Mouse (Mus musculus) forebrain, postnatal 0 days (tissue): ENCODE measurements around the gene Myh6. TPM values are rescaled to one million over a fixed set of nuclear protein-coding genes. Genes with fewer than 3 reads are reported as not detected.

Experiments
- ATAC-seq: fragments of 200-750 bp; cut with Nextera tagmentation; 2 replicates; pipeline ENCODE4 v1.8.0; 2017; ENCODE audit warnings: mild to moderate bottlenecking, moderate library complexity
- DNase-seq: peaks from one replicate; pipeline ENCODE4 v3.0.0-alpha.2; 2015
- H3K27ac ChIP-seq: fragments of 300-500 bp; sonication (generic); 2 replicates; pipeline ENCODE4 v1.5.1; 2014; ENCODE audit warnings: low read depth, mild to moderate bottlenecking, antibody characterized with exemption, low read length, moderate library complexity, mixed read lengths
- H3K27me3 ChIP-seq: fragments of 300-500 bp; sonication (generic); 2 replicates; pipeline ENCODE4 v1.6.1; 2014; ENCODE audit warnings: mild to moderate bottlenecking, low read length, mixed read lengths; ENCODE audit not compliant: insufficient read depth
- H3K36me3 ChIP-seq: fragments of 300-500 bp; sonication (generic); 2 replicates; pipeline ENCODE4 v1.6.1; 2014; ENCODE audit warnings: mild to moderate bottlenecking, moderate library complexity; ENCODE audit not compliant: insufficient read depth
- H3K4me1 ChIP-seq: fragments of 300-500 bp; sonication (generic); 2 replicates; pipeline ENCODE4 v1.6.1; 2014; ENCODE audit warnings: antibody characterized with exemption; ENCODE audit not compliant: insufficient read depth
- H3K4me2 ChIP-seq: fragments of 300-500 bp; sonication (generic); 2 replicates; pipeline ENCODE4 v1.6.1; 2014; ENCODE audit warnings: low read depth, mild to moderate bottlenecking, moderate library complexity
- H3K4me3 ChIP-seq: fragments of 300-500 bp; sonication (generic); 2 replicates; pipeline ENCODE4 v1.5.1; 2014; ENCODE audit warnings: low read depth, low read length, mixed read lengths
- H3K9ac ChIP-seq: fragments of 300-500 bp; sonication (generic); 2 replicates; pipeline ENCODE4 v1.6.1; 2014; ENCODE audit warnings: mild to moderate bottlenecking
- H3K9me3 ChIP-seq: fragments of 300-500 bp; sonication (generic); 2 replicates; pipeline ENCODE4 v1.6.1; 2016; ENCODE audit warnings: low read length
- CTCF ChIP-seq: sonication (generic); IDR thresholded peaks from 2 replicates; pipeline ENCODE4 v1.5.1; 2016; ENCODE audit warnings: antibody characterized with exemption, control low read depth, low read depth
- WGBS: fragments of 180-500 bp; shearing (Covaris S2); extraction: QIAGEN DNeasy Blood & Tissue Kit; methylation state at CpG from one replicate; pipeline ENCODE4 v1.1.7; 2014; 5-methylcytosine and 5-hydroxymethylcytosine counted together
- polyA plus RNA-seq: library from polyadenylated mRNA; unstranded; fragments of >200 nt; fragmentation: Nextera tagmentation; extraction: Ambion mirVana; gene quantifications from 2 replicates; pipeline ENCODE4 v1.2.1, GENCODE M21; 2015
- total RNA-seq: library from RNA; depleted of rRNA; stranded (reverse); fragments of >200 nt; gene quantifications from 2 replicates; pipeline ENCODE4 v1.2.3, GENCODE M21; 2014; rRNA removed

Myh6 gene
- total RNA-seq (0.23 and 5.8 TPM in 2 replicates), polyA plus RNA-seq (2.3 and 2.5 TPM in 2 replicates)

- ATAC-seq (no peak), DNase-seq (no peak)
- 79% methylated on average over 7 of the region's 7 CpGs for WGBS
- Histone ChIP-seq H3K4me3 (no peak within 1 kb of the TSS), H3K4me1 (no peaks in the 10 kb centered on the region), H3K4me2 (no peak within 1 kb of the TSS), H3K27me3 (no peaks in the 10 kb centered on the region), H3K27ac (no peak within 1 kb of the TSS), H3K36me3 (no peaks in the 10 kb centered on the region), H3K9me3 (no peaks in the 10 kb centered on the region), H3K9ac (no peak within 1 kb of the TSS)
- TF ChIP-seq CTCF, result no peak
Measured at GRCm38 (mm10) chr14:54966320-54966977, at the start of gene Myh6. TSS of gene Myh6 (minus strand) at chr14:54966927.

- peak overlapping the region; percentile 72 for H3K27ac ChIP-seq
- H3K36me3 ChIP-seq, result peaks cover 5% of the 10 kb centered on the region
- peak overlapping the region; percentile 70 for H3K9ac ChIP-seq
- ATAC-seq, result 0 out of 2 replicates have a peak, but pooled peaks have one; percentile 0
- H3K4me1 ChIP-seq, result no peaks in the 10 kb centered on the region
- H3K4me3 ChIP-seq, result peak overlapping the region; percentile 85
- no peaks in the 10 kb centered on the region for H3K27me3 ChIP-seq
- TF ChIP-seq CTCF, result no peak
- no peaks in the 10 kb centered on the region for H3K9me3 ChIP-seq
- 1% methylated on average over 17 of the region's 17 CpGs for WGBS
- DNase-seq, result no peak
- H3K4me2 ChIP-seq, result peak overlapping the region; percentile 86
Measured at GRCm38 (mm10) chr14:55015767-55016111, 49.0 kb upstream of the Myh6 start.

DNA sequence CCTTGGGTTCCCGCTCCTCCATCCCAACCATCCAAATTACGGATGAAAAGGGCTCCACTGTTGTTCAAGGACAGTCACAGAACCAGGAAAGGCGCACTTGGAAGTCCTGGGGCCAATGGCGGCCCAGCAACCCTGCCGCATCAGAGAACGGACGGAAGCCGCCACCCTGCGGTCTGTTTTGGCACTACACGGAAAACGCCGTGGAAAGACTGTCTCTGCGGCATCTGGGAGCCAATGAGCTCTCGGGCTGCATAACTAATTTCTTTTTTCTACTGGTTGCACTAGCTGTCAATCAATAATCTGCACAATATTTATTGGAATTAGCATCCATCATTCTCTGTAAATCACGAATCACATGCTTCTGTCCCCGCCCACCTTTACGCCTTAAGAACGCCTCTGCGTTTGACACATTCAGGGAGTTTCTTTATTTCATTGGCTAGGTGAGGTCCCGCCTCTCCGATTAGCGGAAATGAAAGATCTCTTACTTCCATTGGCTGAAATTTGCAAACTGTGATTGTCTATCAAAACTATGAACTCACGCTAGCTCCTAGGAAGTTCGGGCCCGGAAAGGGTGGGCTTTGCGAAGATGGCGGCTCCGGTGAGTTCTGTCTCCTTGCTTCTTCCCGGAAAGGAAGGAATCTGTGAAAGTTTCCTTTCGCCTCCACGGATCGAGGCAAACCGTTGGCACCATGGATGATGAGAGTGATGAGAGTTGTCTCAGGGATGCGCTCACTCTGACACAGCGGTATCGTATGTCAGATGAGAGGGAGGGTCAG lies 48.5 kb upstream of the Myh6 start, which contains the start of gene Ngdn:
TSS of gene Ngdn (plus strand) at position 464 of the 776 bp plus-strand sequence.
- no peaks in the 10 kb centered on the region for H3K9me3 ChIP-seq
- H3K27me3 ChIP-seq, result no peaks in the 10 kb centered on the region
- H3K36me3 ChIP-seq, result no peaks in the 10 kb centered on the region; the same call in 1 of the 2 replicates
- no peaks in the 10 kb centered on the region for H3K4me1 ChIP-seq
- ATAC-seq (peak; percentile 97), DNase-seq (peak; percentile 99)
- peak within 1 kb of the TSS; percentile 72 for H3K9ac ChIP-seq
- WGBS, result under 1% methylated on average over 36 of the region's 36 CpGs
- peak; percentile 97 for TF ChIP-seq CTCF
- H3K27ac ChIP-seq, result peak within 1 kb of the TSS; percentile 97
- peak within 1 kb of the TSS; percentile 85 for H3K4me3 ChIP-seq
- H3K4me2 ChIP-seq, result peak within 1 kb of the TSS; percentile 86

GRCm38 (mm10) chr14:55014591-55014990 lies 47.9 kb upstream of the Myh6 start:
- peak overlapping the region; percentile 72 for H3K9ac ChIP-seq
- DNase-seq (no peak), ATAC-seq (peak; percentile 38)
- no peaks in the 10 kb centered on the region; the same call in 1 of the 2 replicates for H3K36me3 ChIP-seq
- H3K4me1 ChIP-seq, result no peaks in the 10 kb centered on the region
- TF ChIP-seq CTCF, result no peak
- H3K27me3 ChIP-seq, result no peaks in the 10 kb centered on the region
- peak overlapping the region; percentile 83 for H3K4me2 ChIP-seq
- H3K9me3 ChIP-seq, result no peaks in the 10 kb centered on the region
- peak overlapping the region; percentile 49 for H3K4me3 ChIP-seq
- H3K27ac ChIP-seq, result peak overlapping the region; percentile 97
- under 1% methylated on average over 27 of the region's 27 CpGs for WGBS

- Histone ChIP-seq H3K27ac (no peak overlapping the region), H3K4me3 (no peak overlapping the region), H3K4me1 (no peaks in the 10 kb centered on the region), H3K27me3 (no peaks in the 10 kb centered on the region), H3K36me3 (no peaks in the 10 kb centered on the region), H3K9ac (no peak overlapping the region), H3K9me3 (no peaks in the 10 kb centered on the region), H3K4me2 (no peak overlapping the region)
- TF ChIP-seq CTCF, result peak; percentile 60
- DNase-seq, result peak; percentile 54
- ATAC-seq, result no peak
- WGBS, result 60% methylated on average over 4 of the region's 4 CpGs
Measured at GRCm38 (mm10) chr14:55011116-55011515, 44.4 kb upstream of the Myh6 start.

GRCm38 (mm10) chr14:55008417-55008816 lies 41.7 kb upstream of the Myh6 start:
- H3K4me3 ChIP-seq, result no peak overlapping the region
- DNase-seq (no peak), ATAC-seq (no peak)
- H3K4me1 ChIP-seq, result no peaks in the 10 kb centered on the region
- no peak overlapping the region for H3K27ac ChIP-seq
- H3K9ac ChIP-seq, result no peak overlapping the region
- no peaks in the 10 kb centered on the region for H3K9me3 ChIP-seq
- H3K36me3 ChIP-seq, result no peaks in the 10 kb centered on the region
- 77% methylated on average over 8 of the region's 8 CpGs for WGBS
- no peaks in the 10 kb centered on the region for H3K27me3 ChIP-seq
- H3K4me2 ChIP-seq, result no peak overlapping the region
- TF ChIP-seq CTCF, result no peak
